Mouse (Mus musculus): ENCODE results near the gene Vps35l. TPM values are rescaled to one million over a fixed set of nuclear protein-coding genes. Genes with fewer than 3 reads are reported as not detected.

Vps35l gene
- polyA plus RNA-seq, 1 experiment from 2014 or later: 94.4 TPM

GRCm38 (mm10) chr7:118841030-118841745, 101.2 kb downstream of the Vps35l start:
- Histone ChIP-seq H3K27ac (replicated peaks) (peak overlapping the region; percentile 57), H3K9me3 (no peaks in the 10 kb centered on the region), H3K4me2 (no peak overlapping the region), H3K36me3 (peaks cover 74% of the 10 kb centered on the region), H3K4me1 (replicated peaks) (0 out of 2 replicates have a peak, but pooled peaks cover 5% of the 10 kb centered on the region), H3K27me3 (no peaks in the 10 kb centered on the region), H3K9ac (no peak overlapping the region), H3K4me3 (no peak overlapping the region)
- no peak for ATAC-seq (ENCODE audit: low FRiP score, low read depth)
- WGBS: 66% methylated on average over 8 of the region's 8 CpGs

DNA sequence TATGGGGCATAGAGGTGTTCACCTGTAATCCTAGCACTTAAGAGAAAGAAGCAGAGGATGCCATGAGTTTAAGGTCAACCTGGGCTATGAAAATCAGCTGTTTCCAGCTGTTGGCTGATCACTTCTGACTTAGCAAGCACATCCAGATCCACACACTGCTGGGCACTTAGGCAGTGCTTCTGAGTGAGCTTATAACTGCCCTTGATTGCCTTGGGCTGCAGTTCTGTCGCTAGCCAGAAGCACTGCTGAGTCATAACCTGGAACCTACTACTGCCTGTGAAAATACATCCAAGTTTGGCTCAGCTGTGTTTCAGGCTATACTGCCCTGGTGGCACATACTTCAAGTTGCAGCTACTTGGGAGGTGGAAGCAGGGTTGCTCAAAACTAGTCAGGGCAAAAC, 101.8 kb downstream of the Vps35l start:
- no peak overlapping the region for H3K4me2 ChIP-seq
- peaks cover 77% of the 10 kb centered on the region for H3K36me3 ChIP-seq
- H3K4me1 ChIP-seq (replicated peaks): 0 out of 2 replicates have a peak, but pooled peaks cover 5% of the 10 kb centered on the region
- H3K9me3 ChIP-seq: no peaks in the 10 kb centered on the region
- no peaks in the 10 kb centered on the region for H3K27me3 ChIP-seq
- WGBS: 50% methylated on average over 1 of the region's 1 CpGs
- no peak overlapping the region for H3K27ac ChIP-seq (replicated peaks)
- no peak overlapping the region for H3K9ac ChIP-seq
- no peak overlapping the region for H3K4me3 ChIP-seq
- ATAC-seq (ENCODE audit: low FRiP score, low read depth): peak; percentile 40; the same call in 1 of the 2 replicates

DNA sequence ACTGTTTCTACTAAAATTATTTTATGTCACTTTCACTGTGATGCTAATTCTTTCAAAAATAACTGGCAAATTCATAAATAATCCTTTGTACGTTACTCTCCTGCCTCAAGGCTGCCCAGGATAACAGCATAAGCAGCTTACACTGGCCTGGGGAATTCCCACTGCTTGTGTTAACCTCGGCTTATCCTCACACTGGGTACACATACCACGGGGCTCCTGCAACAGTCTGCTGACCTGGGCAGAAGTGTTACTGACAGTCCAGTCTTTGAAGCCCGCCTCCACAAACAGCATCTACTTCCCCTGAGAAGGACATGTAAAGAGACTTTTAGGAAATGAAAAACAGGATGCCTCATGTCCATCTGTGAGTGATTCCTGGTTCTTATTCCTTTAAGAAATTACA, 102.9 kb downstream of the Vps35l start:
- no peaks in the 10 kb centered on the region for H3K9me3 ChIP-seq
- H3K27ac ChIP-seq (replicated peaks): no peak overlapping the region
- H3K9ac ChIP-seq: no peak overlapping the region
- no peaks in the 10 kb centered on the region for H3K27me3 ChIP-seq
- 0 out of 2 replicates have a peak, but pooled peaks cover 5% of the 10 kb centered on the region for H3K4me1 ChIP-seq (replicated peaks)
- ATAC-seq (ENCODE audit: low FRiP score, low read depth): no peak
- peaks cover 73% of the 10 kb centered on the region for H3K36me3 ChIP-seq
- no peak overlapping the region for H3K4me3 ChIP-seq
- H3K4me2 ChIP-seq: no peak overlapping the region
- whole genome bisulfite sequencing: 80% methylated on average over 4 of the region's 4 CpGs

DNA sequence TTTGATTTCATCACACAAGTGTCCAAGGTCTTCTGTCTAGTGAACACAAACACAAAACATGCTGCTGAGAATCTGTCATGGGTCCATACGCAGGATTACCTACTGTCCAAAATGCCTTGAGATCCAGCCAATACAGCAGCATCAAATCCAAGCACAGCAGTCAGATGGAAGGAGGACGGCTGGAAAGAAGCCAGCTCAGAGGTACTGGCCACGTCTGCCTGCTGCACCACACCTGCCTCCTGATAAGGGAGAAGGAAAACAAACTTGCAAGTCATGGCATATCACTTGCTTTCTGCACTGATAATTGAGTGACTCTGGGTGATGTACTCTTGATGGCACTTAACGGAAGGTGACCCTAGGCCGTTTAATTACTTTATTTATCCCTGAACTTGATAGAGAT, 105.1 kb downstream of the Vps35l start:
- no peak overlapping the region for H3K9ac ChIP-seq
- 83% methylated on average over 5 of the region's 5 CpGs for WGBS
- no peaks in the 10 kb centered on the region for H3K9me3 ChIP-seq
- no peak overlapping the region for H3K4me3 ChIP-seq
- no peak for ATAC-seq (ENCODE audit: low FRiP score, low read depth)
- peaks cover 68% of the 10 kb centered on the region for H3K36me3 ChIP-seq
- H3K4me1 ChIP-seq (replicated peaks): 0 out of 2 replicates have a peak, but pooled peaks cover 5% of the 10 kb centered on the region
- no peaks in the 10 kb centered on the region for H3K27me3 ChIP-seq
- H3K4me2 ChIP-seq: no peak overlapping the region
- no peak overlapping the region for H3K27ac ChIP-seq (replicated peaks)

DNA sequence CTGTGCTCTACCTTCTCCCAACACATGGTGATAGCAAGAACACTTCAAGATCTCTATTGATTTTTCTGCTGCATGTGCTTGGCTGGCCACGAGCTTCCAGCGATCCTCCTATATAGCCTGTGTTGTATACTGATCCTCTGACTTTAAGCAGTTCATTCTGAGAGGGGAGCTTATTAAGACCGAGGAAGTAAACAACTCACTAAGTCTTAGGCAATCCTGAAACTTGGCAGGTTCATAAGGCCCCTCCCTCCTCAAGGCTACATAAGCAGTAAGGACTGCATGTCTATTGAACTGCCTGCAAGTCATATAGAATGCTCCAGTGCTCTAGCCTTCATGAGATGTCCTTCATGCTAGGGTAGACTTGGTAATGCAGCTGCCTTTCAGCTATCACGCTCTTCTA, 106.3 kb downstream of the Vps35l start:
- no peak overlapping the region for H3K4me3 ChIP-seq
- WGBS: 92% methylated on average over 4 of the region's 4 CpGs
- no peaks in the 10 kb centered on the region for H3K9me3 ChIP-seq
- peaks cover 8% of the 10 kb centered on the region for H3K4me1 ChIP-seq (replicated peaks)
- no peak overlapping the region for H3K4me2 ChIP-seq
- ATAC-seq (ENCODE audit: low FRiP score, low read depth): no peak
- H3K27me3 ChIP-seq: no peaks in the 10 kb centered on the region
- H3K27ac ChIP-seq (replicated peaks): no peak overlapping the region
- peaks cover 70% of the 10 kb centered on the region for H3K36me3 ChIP-seq
- H3K9ac ChIP-seq: no peak overlapping the region

GRCm38 (mm10) chr7:118848796-118849195, 108.8 kb downstream of the Vps35l start:
- Histone ChIP-seq H3K27me3 (no peaks in the 10 kb centered on the region), H3K4me1 (replicated peaks) (peaks cover 10% of the 10 kb centered on the region), H3K27ac (replicated peaks) (no peak overlapping the region), H3K9me3 (no peaks in the 10 kb centered on the region), H3K4me2 (no peak overlapping the region), H3K9ac (no peak overlapping the region), H3K4me3 (no peak overlapping the region), H3K36me3 (peaks cover 63% of the 10 kb centered on the region)
- WGBS: 88% methylated on average over 10 of the region's 10 CpGs
- ATAC-seq (ENCODE audit: low FRiP score, low read depth): no peak

- Histone ChIP-seq H3K4me2 (no peak overlapping the region), H3K27me3 (no peaks in the 10 kb centered on the region), H3K9ac (no peak overlapping the region), H3K4me1 (replicated peaks) (peaks cover 19% of the 10 kb centered on the region), H3K9me3 (no peaks in the 10 kb centered on the region), H3K4me3 (no peak overlapping the region), H3K36me3 (peaks cover 54% of the 10 kb centered on the region), H3K27ac (replicated peaks) (no peak overlapping the region)
- WGBS: 90% methylated on average over 5 of the region's 5 CpGs
- no peak for ATAC-seq (ENCODE audit: low FRiP score, low read depth)
Measured at GRCm38 (mm10) chr7:118849543-118850250, 109.7 kb downstream of the Vps35l start.

DNA sequence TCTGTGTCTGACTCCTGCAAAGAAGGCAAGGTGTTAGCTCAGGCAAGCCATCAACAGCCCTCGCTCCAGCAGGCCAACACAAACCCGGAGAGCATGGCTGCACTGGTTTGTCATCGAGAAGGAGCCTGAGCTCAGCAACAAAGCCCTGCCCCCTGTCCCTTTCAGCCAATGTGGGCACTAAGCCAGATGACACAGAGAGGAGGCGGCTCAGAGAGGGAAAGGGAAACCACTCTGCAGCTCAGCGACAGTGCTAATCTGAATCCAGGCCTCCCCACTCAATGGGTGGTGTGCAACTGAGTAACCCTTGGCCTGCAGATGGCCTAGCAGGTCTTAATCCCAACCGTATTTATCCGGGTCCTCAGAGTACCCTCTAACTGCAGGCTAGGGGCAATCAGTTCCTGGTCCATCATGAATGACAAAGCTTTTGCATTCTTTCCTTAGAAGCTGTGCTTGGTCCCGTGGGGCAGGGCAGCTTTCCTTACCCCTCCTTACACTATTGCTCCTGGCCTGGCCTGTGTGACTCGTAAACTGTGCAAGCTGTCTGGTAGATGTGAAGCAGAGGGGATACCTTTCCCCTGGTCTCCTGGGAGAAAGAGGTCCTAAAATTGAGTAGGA, 110.8 kb downstream of the Vps35l start:
- ATAC-seq (ENCODE audit: low FRiP score, low read depth): no peak

GRCm38 (mm10) chr7:118851571-118851970, 111.5 kb downstream of the Vps35l start:
- Histone ChIP-seq H3K9ac (no peak overlapping the region), H3K36me3 (peaks cover 35% of the 10 kb centered on the region), H3K4me2 (no peak overlapping the region), H3K9me3 (no peaks in the 10 kb centered on the region), H3K27ac (replicated peaks) (no peak overlapping the region), H3K4me3 (no peak overlapping the region), H3K27me3 (no peaks in the 10 kb centered on the region), H3K4me1 (replicated peaks) (peaks cover 28% of the 10 kb centered on the region)
- WGBS: 94% methylated on average over 7 of the region's 7 CpGs
- ATAC-seq (ENCODE audit: low FRiP score, low read depth): no peak

More for the DNA sequence above, 110.8 kb downstream of the Vps35l start:
- 69% methylated on average over 9 of the region's 9 CpGs for WGBS
- Histone ChIP-seq H3K27me3 (no peaks in the 10 kb centered on the region), H3K4me3 (no peak overlapping the region), H3K4me2 (no peak overlapping the region), H3K27ac (replicated peaks) (no peak overlapping the region), H3K36me3 (peaks cover 43% of the 10 kb centered on the region), H3K9ac (no peak overlapping the region), H3K4me1 (replicated peaks) (peaks cover 23% of the 10 kb centered on the region), H3K9me3 (no peaks in the 10 kb centered on the region)

DNA sequence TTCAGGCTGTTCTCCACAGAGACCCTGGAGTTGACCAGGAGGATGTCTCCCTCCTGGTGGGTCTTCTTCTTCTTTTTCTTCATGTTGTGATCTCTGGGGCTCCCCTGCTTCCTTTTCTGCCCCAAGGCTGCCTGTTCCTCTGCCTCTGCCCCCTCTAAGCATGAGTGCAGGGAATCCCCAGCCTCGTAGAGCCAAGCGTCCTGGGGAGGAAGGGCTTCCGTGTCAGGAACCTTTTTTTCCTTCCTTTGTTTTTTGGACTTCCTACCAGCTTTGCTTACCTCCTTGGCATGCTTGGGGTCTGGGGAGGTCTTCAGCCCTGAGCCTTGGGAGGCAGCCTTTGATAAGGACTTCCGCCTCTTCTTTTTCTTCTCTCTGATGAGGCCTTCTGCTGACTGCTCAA, 112.6 kb downstream of the Vps35l start:
- Histone ChIP-seq H3K4me3 (no peak overlapping the region), H3K9ac (no peak overlapping the region), H3K4me2 (no peak overlapping the region), H3K27me3 (no peaks in the 10 kb centered on the region), H3K9me3 (no peaks in the 10 kb centered on the region), H3K36me3 (peaks cover 27% of the 10 kb centered on the region), H3K27ac (replicated peaks) (no peak overlapping the region), H3K4me1 (replicated peaks) (peaks cover 31% of the 10 kb centered on the region)
- WGBS: 85% methylated on average over 4 of the region's 4 CpGs
- no peak for ATAC-seq (ENCODE audit: low FRiP score, low read depth)

GRCm38 (mm10) chr7:118854606-118855005, 114.6 kb downstream of the Vps35l start:
- no peaks in the 10 kb centered on the region for H3K9me3 ChIP-seq
- H3K4me3 ChIP-seq: peak overlapping the region; percentile 94
- peaks cover 31% of the 10 kb centered on the region for H3K4me1 ChIP-seq (replicated peaks)
- H3K27ac ChIP-seq (replicated peaks): no peak overlapping the region
- H3K4me2 ChIP-seq: peak overlapping the region; percentile 85
- WGBS: 21% methylated on average over 3 of the region's 3 CpGs
- H3K9ac ChIP-seq: peak overlapping the region; percentile 75
- H3K27me3 ChIP-seq: no peaks in the 10 kb centered on the region
- peaks cover 16% of the 10 kb centered on the region for H3K36me3 ChIP-seq
- ATAC-seq (ENCODE audit: low FRiP score, low read depth): no peak
